Mouse (Mus musculus): ENCODE measurements at regions not wholly inside any gene's neighbourhood (a gene's known extent, or its start where the extent isn't known, plus 50 kb on each side); places are given as distances from the start of the nearest gene placed in this dataset.
A peak's percentile ranks its signal among the peaks of the same experiment; 100 is the strongest.

- TF ChIP-seq CTCF (IDR thresholded peaks at IDR 0.05; ENCODE audit: low read depth) (peak; percentile 82), EP300 (optimal IDR thresholded peaks at IDR 0.05) (no peak)
Measured at GRCm38 (mm10) chr3:20655345-20655744, 288.4 kb upstream of the Agtr1b start.
